Mouse (Mus musculus) MEL (cell line): ENCODE measurements around the gene Hist1h2af.

Source experiments
- CTCF ChIP-seq, 3 experiments: IDR thresholded peaks in 2 of 3; conservative IDR thresholded peaks in 1 of 3; 2 replicates each; pipeline ENCODE4 v1.5.1; 2011 to 2012; ENCODE audit warnings: low read length in 3 of 3, low read depth in 2 of 3, mild to moderate bottlenecking in 2 of 3, improper control_type of control experiment in 1 of 3, inconsistent platforms in 1 of 3, mixed read lengths in 1 of 3, moderate library complexity in 1 of 3; ENCODE audit not compliant: control insufficient read depth in 1 of 3, insufficient read depth in 1 of 3, poor library complexity in 1 of 3, severe bottlenecking in 1 of 3
- EP300 ChIP-seq, 2 experiments: IDR thresholded peaks; 2 replicates each; pipeline ENCODE4 v1.6.1; 2011; ENCODE audit warnings: improper control_type of control experiment in 2 of 2, low read length in 2 of 2, low read depth in 1 of 2, mild to moderate bottlenecking in 1 of 2
- RAD21 ChIP-seq: IDR thresholded peaks from 2 replicates; pipeline ENCODE4 v1.6.1; 2011; ENCODE audit warnings: mild to moderate bottlenecking, low read depth, low read length, improper control_type of control experiment

DNA sequence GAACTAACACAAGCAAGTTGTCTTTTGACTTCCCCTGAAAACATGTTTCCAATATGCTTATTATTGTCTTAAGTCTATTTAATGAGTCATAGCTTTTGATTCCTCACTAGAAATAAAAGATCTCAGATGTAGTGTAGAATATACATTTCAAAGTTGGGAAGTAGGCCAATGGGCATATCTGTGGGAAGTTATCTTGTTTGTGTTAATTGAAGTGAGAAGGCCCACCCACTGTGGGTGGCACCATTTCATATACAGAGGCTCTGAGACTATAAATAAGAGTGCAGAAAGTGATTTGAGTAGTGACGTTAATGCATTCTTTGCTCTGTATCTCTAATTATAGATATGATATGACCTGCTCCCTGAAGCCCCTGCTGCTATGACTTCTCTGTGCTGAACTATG, 42.8 kb upstream of the Hist1h2af start:
- TF ChIP-seq CTCF (IDR thresholded peaks at IDR 0.05 in 2 of 3, conservative IDR thresholded peaks at IDR 0.05 in 1 of 3; ENCODE audit: control insufficient read depth in 1 of 3, insufficient read depth in 1 of 3, low read depth in 2 of 3, low read length in 3 of 3, poor library complexity in 1 of 3, severe bottlenecking in 1 of 3) (no peak), RAD21 (no peak), EP300 (IDR thresholded peaks at IDR 0.05; ENCODE audit: low read depth in 1 of 2, low read length in 2 of 2) (no peak)
